Mouse (Mus musculus) cortical plate, adult 2 months (tissue): ENCODE measurements around the gene Gorab.

Experiments
- CTCF ChIP-seq: fragments of 200-500 bp; IDR thresholded peaks from 2 replicates; pipeline ENCODE4 v1.5.1; 2011; ENCODE audit warnings: mild to moderate bottlenecking, control low read depth, low read length; ENCODE audit not compliant: insufficient read depth; ENCODE audit errors: extremely low read depth
- POLR2A ChIP-seq: fragments of 200-500 bp; IDR thresholded peaks from 2 replicates; pipeline ENCODE4 v1.6.1; 2011; ENCODE audit warnings: mild to moderate bottlenecking, low read length, control low read depth; ENCODE audit not compliant: insufficient read depth; ENCODE audit errors: extremely low read depth

GRCm38 (mm10) chr1:163403498-163404126 is at the start of gene Gorab:
- peak; percentile 46; the same call in 1 of the 2 replicates for TF ChIP-seq POLR2A
- no peak for TF ChIP-seq CTCF
